Mouse (Mus musculus): ENCODE measurements around the gene Rab34. TPM values are rescaled to one million over a fixed set of nuclear protein-coding genes. Genes with fewer than 3 reads are reported as not detected.

The Rab34 gene
- polyA plus RNA-seq, 1 experiment = 18.5 TPM

GRCm38 (mm10) chr11:78160171-78160570 lies 28.1 kb upstream of the Rab34 start:
- Histone ChIP-seq H3K4me3 (ENCODE audit: control insufficient read depth, insufficient read depth, low read length) (no peak overlapping the region), H3K27ac (ENCODE audit: control insufficient read depth, insufficient read depth, low read length) (no peak overlapping the region), H3K27me3 (ENCODE audit: control insufficient read depth, insufficient read depth, low read length) (no peaks in the 10 kb centered on the region), H3K36me3 (ENCODE audit: control insufficient read depth, insufficient read depth, low read length) (peaks cover 35% of the 10 kb centered on the region), H3K4me1 (replicated peaks; ENCODE audit: control insufficient read depth, insufficient read depth, low read length) (peaks cover 19% of the 10 kb centered on the region)
- WGBS = 96% methylated on average over 18 of the region's 18 CpGs
- no peak for TF ChIP-seq POLR2A (IDR thresholded peaks at IDR 0.05; ENCODE audit: control insufficient read depth, extremely low read depth, insufficient read depth, low read length, poor library complexity)
- no peak for TF ChIP-seq CTCF (IDR thresholded peaks at IDR 0.05; ENCODE audit: borderline replicate concordance, control insufficient read depth, extremely low read depth, insufficient read depth, low read length, poor library complexity)
- DNase-seq = no peak

GRCm38 (mm10) chr11:78160675-78161074 lies 27.6 kb upstream of the Rab34 start:
- no peak for DNase-seq
- Histone ChIP-seq H3K36me3 (ENCODE audit: control insufficient read depth, insufficient read depth, low read length) (peaks cover 35% of the 10 kb centered on the region), H3K27me3 (ENCODE audit: control insufficient read depth, insufficient read depth, low read length) (no peaks in the 10 kb centered on the region), H3K4me1 (replicated peaks; ENCODE audit: control insufficient read depth, insufficient read depth, low read length) (peaks cover 21% of the 10 kb centered on the region), H3K27ac (ENCODE audit: control insufficient read depth, insufficient read depth, low read length) (no peak overlapping the region), H3K4me3 (ENCODE audit: control insufficient read depth, insufficient read depth, low read length) (no peak overlapping the region)
- TF ChIP-seq POLR2A (IDR thresholded peaks at IDR 0.05; ENCODE audit: control insufficient read depth, extremely low read depth, insufficient read depth, low read length, poor library complexity) (no peak), CTCF (IDR thresholded peaks at IDR 0.05; ENCODE audit: borderline replicate concordance, control insufficient read depth, extremely low read depth, insufficient read depth, low read length, poor library complexity) (no peak)
- 95% methylated on average over 3 of the region's 3 CpGs for WGBS

- H3K4me1 ChIP-seq (replicated peaks; ENCODE audit: control insufficient read depth, insufficient read depth, low read length) = peaks cover 26% of the 10 kb centered on the region
- DNase-seq = no peak
- TF ChIP-seq POLR2A (IDR thresholded peaks at IDR 0.05; ENCODE audit: control insufficient read depth, extremely low read depth, insufficient read depth, low read length, poor library complexity) = no peak
- TF ChIP-seq CTCF (IDR thresholded peaks at IDR 0.05; ENCODE audit: borderline replicate concordance, control insufficient read depth, extremely low read depth, insufficient read depth, low read length, poor library complexity) = no peak
- H3K27me3 ChIP-seq (ENCODE audit: control insufficient read depth, insufficient read depth, low read length) = no peaks in the 10 kb centered on the region
- H3K36me3 ChIP-seq (ENCODE audit: control insufficient read depth, insufficient read depth, low read length) = peaks cover 35% of the 10 kb centered on the region
- no peak overlapping the region for H3K4me3 ChIP-seq (ENCODE audit: control insufficient read depth, insufficient read depth, low read length)
- no peak overlapping the region for H3K27ac ChIP-seq (ENCODE audit: control insufficient read depth, insufficient read depth, low read length)
- 96% methylated on average over 14 of the region's 14 CpGs for WGBS
Observed at GRCm38 (mm10) chr11:78161169-78161568, 27.1 kb upstream of the Rab34 start.

- no peak for DNase-seq
- H3K4me1 ChIP-seq (replicated peaks; ENCODE audit: control insufficient read depth, insufficient read depth, low read length) = peaks cover 30% of the 10 kb centered on the region
- 63% methylated on average over 4 of the region's 4 CpGs for WGBS
- no peak overlapping the region for H3K4me3 ChIP-seq (ENCODE audit: control insufficient read depth, insufficient read depth, low read length)
- TF ChIP-seq POLR2A (IDR thresholded peaks at IDR 0.05; ENCODE audit: control insufficient read depth, extremely low read depth, insufficient read depth, low read length, poor library complexity) (no peak), CTCF (IDR thresholded peaks at IDR 0.05; ENCODE audit: borderline replicate concordance, control insufficient read depth, extremely low read depth, insufficient read depth, low read length, poor library complexity) (peak; percentile 11; the same call in 1 of the 2 replicates)
- H3K27ac ChIP-seq (ENCODE audit: control insufficient read depth, insufficient read depth, low read length) = no peak overlapping the region
- no peaks in the 10 kb centered on the region for H3K27me3 ChIP-seq (ENCODE audit: control insufficient read depth, insufficient read depth, low read length)
- peaks cover 35% of the 10 kb centered on the region for H3K36me3 ChIP-seq (ENCODE audit: control insufficient read depth, insufficient read depth, low read length)
Observed at GRCm38 (mm10) chr11:78161968-78162367, 26.3 kb upstream of the Rab34 start.

GRCm38 (mm10) chr11:78162504-78162903 lies 25.7 kb upstream of the Rab34 start:
- no peak for DNase-seq
- TF ChIP-seq POLR2A (IDR thresholded peaks at IDR 0.05; ENCODE audit: control insufficient read depth, extremely low read depth, insufficient read depth, low read length, poor library complexity) = no peak
- TF ChIP-seq CTCF (IDR thresholded peaks at IDR 0.05; ENCODE audit: borderline replicate concordance, control insufficient read depth, extremely low read depth, insufficient read depth, low read length, poor library complexity) = no peak; the same call in 1 of the 2 replicates
- Histone ChIP-seq H3K4me1 (replicated peaks; ENCODE audit: control insufficient read depth, insufficient read depth, low read length) (peaks cover 30% of the 10 kb centered on the region), H3K27me3 (ENCODE audit: control insufficient read depth, insufficient read depth, low read length) (no peaks in the 10 kb centered on the region), H3K4me3 (ENCODE audit: control insufficient read depth, insufficient read depth, low read length) (no peak overlapping the region), H3K27ac (ENCODE audit: control insufficient read depth, insufficient read depth, low read length) (0 out of 2 replicates have a peak overlapping the region, but pooled peaks have one; percentile 77), H3K36me3 (ENCODE audit: control insufficient read depth, insufficient read depth, low read length) (peaks cover 33% of the 10 kb centered on the region)
- WGBS = 61% methylated on average over 6 of the region's 6 CpGs

GRCm38 (mm10) chr11:78163045-78163444 lies 25.2 kb upstream of the Rab34 start:
- peaks cover 30% of the 10 kb centered on the region for H3K4me1 ChIP-seq (replicated peaks; ENCODE audit: control insufficient read depth, insufficient read depth, low read length)
- WGBS = 65% methylated on average over 2 of the region's 2 CpGs
- H3K27ac ChIP-seq (ENCODE audit: control insufficient read depth, insufficient read depth, low read length) = peak overlapping the region; percentile 77
- peaks cover 28% of the 10 kb centered on the region for H3K36me3 ChIP-seq (ENCODE audit: control insufficient read depth, insufficient read depth, low read length)
- TF ChIP-seq CTCF (IDR thresholded peaks at IDR 0.05; ENCODE audit: borderline replicate concordance, control insufficient read depth, extremely low read depth, insufficient read depth, low read length, poor library complexity) (no peak), POLR2A (IDR thresholded peaks at IDR 0.05; ENCODE audit: control insufficient read depth, extremely low read depth, insufficient read depth, low read length, poor library complexity) (no peak)
- H3K27me3 ChIP-seq (ENCODE audit: control insufficient read depth, insufficient read depth, low read length) = no peaks in the 10 kb centered on the region
- H3K4me3 ChIP-seq (ENCODE audit: control insufficient read depth, insufficient read depth, low read length) = peak overlapping the region; percentile 87
- DNase-seq = no peak
